Mouse (Mus musculus): Measurements from ENCODE around the gene Srm.
A peak's percentile ranks its signal among the peaks of the same experiment; 100 is the strongest.

Srm gene

GRCm38 (mm10) chr4:148591171-148591630, at the start of gene Srm:
Srm (plus strand) TSS chr4:148591503.
- peak; percentile 97 for DNase-seq (ENCODE audit: low spot score)

- DNase-seq (ENCODE audit: low spot score), result no peak
Measured at GRCm38 (mm10) chr4:148549106-148549505, 42.2 kb upstream of the Srm start.

- no peak for DNase-seq (ENCODE audit: low spot score)
Measured at GRCm38 (mm10) chr4:148557766-148558165, 33.5 kb upstream of the Srm start.

- DNase-seq (ENCODE audit: low spot score), result peak; percentile 94
Measured at GRCm38 (mm10) chr4:148558297-148559000, 32.9 kb upstream of the Srm start, which contains the start of gene Exosc10. Exosc10 (plus strand) TSS chr4:148558429.

GRCm38 (mm10) chr4:148562676-148563075, 28.6 kb upstream of the Srm start:
- no peak for DNase-seq (ENCODE audit: low spot score)

GRCm38 (mm10) chr4:148563595-148563994, 27.7 kb upstream of the Srm start:
- DNase-seq (ENCODE audit: low spot score), result no peak

- DNase-seq (ENCODE audit: low spot score), result no peak
Measured at GRCm38 (mm10) chr4:148570138-148570537, 21.2 kb upstream of the Srm start.

- no peak for DNase-seq (ENCODE audit: low spot score)
Measured at GRCm38 (mm10) chr4:148570693-148571295, 20.5 kb upstream of the Srm start.

GRCm38 (mm10) chr4:148573222-148573621, 18.1 kb upstream of the Srm start:
- no peak for DNase-seq (ENCODE audit: low spot score)

- DNase-seq (ENCODE audit: low spot score), result no peak
Measured at GRCm38 (mm10) chr4:148580765-148581164, 10.5 kb upstream of the Srm start.

- no peak for DNase-seq (ENCODE audit: low spot score)
Measured at GRCm38 (mm10) chr4:148581422-148581821, 9.9 kb upstream of the Srm start.

GRCm38 (mm10) chr4:148583257-148583656, 8.0 kb upstream of the Srm start:
- no peak for DNase-seq (ENCODE audit: low spot score)

GRCm38 (mm10) chr4:148586648-148587047, 4.7 kb upstream of the Srm start:
- DNase-seq (ENCODE audit: low spot score), result no peak

GRCm38 (mm10) chr4:148588793-148589192, 2.5 kb upstream of the Srm start:
- DNase-seq (ENCODE audit: low spot score), result no peak

GRCm38 (mm10) chr4:148589565-148589964, 1.7 kb upstream of the Srm start:
- no peak for DNase-seq (ENCODE audit: low spot score)

- DNase-seq (ENCODE audit: low spot score), result peak; percentile 28
Measured at GRCm38 (mm10) chr4:148590421-148591170, 707 bp upstream of the Srm start.

GRCm38 (mm10) chr4:148591637-148592380, 506 bp downstream of the Srm start:
- DNase-seq (ENCODE audit: low spot score), result peak; percentile 34

- DNase-seq (ENCODE audit: low spot score), result no peak
Measured at GRCm38 (mm10) chr4:148593996-148594395, 2.7 kb downstream of the Srm start.

GRCm38 (mm10) chr4:148595916-148596315, 4.6 kb downstream of the Srm start:
- peak; percentile 60 for DNase-seq (ENCODE audit: low spot score)

- DNase-seq (ENCODE audit: low spot score), result no peak
Measured at GRCm38 (mm10) chr4:148596731-148597130, 5.4 kb downstream of the Srm start.

GRCm38 (mm10) chr4:148598826-148599225, 7.5 kb downstream of the Srm start:
- DNase-seq (ENCODE audit: low spot score), result no peak

GRCm38 (mm10) chr4:148600316-148600715, 9.0 kb downstream of the Srm start:
- DNase-seq (ENCODE audit: low spot score), result no peak

All from retina, embryonic 14.5 days (tissue).